Mouse (Mus musculus) neural tube, embryonic 15.5 days (tissue): ENCODE data around the gene Klf5. TPM values are rescaled to one million over a fixed set of nuclear protein-coding genes. Genes with fewer than 3 reads are reported as not detected.

Experiments
- ATAC-seq: fragments of 200-750 bp; cut with Nextera tagmentation; 2 replicates; pipeline ENCODE4 v1.8.0; 2017; ENCODE audit warnings: mild to moderate bottlenecking, moderate TSS enrichment, moderate library complexity; ENCODE audit not compliant: low FRiP score
- H3K27ac ChIP-seq: fragments of 300-500 bp; sonication (generic); replicated peaks from 2 replicates; pipeline ENCODE4 v1.5.1; 2015; ENCODE audit warnings: mild to moderate bottlenecking, inconsistent platforms
- H3K27me3 ChIP-seq: fragments of 300-500 bp; sonication (generic); replicated peaks from 2 replicates; pipeline ENCODE4 v1.6.1; 2015; ENCODE audit warnings: inconsistent platforms
- H3K36me3 ChIP-seq: fragments of 300-500 bp; sonication (generic); 2 replicates; pipeline ENCODE4 v1.6.1; 2015; ENCODE audit warnings: inconsistent platforms
- H3K4me1 ChIP-seq: fragments of 300-500 bp; sonication (generic); 2 replicates; pipeline ENCODE4 v1.6.1; 2015; ENCODE audit warnings: inconsistent platforms
- H3K4me2 ChIP-seq: fragments of 300-500 bp; sonication (generic); 2 replicates; pipeline ENCODE4 v1.6.1; 2015; ENCODE audit warnings: inconsistent platforms, mild to moderate bottlenecking, moderate library complexity
- H3K4me3 ChIP-seq: fragments of 300-500 bp; sonication (generic); replicated peaks from 2 replicates; pipeline ENCODE4 v1.5.1; 2015; ENCODE audit warnings: mild to moderate bottlenecking, inconsistent platforms
- H3K9ac ChIP-seq: fragments of 300-500 bp; sonication (generic); replicated peaks from 2 replicates; pipeline ENCODE4 v1.6.1; 2015; ENCODE audit warnings: mild to moderate bottlenecking, inconsistent platforms
- H3K9me3 ChIP-seq: fragments of 300-500 bp; sonication (generic); replicated peaks from 2 replicates; pipeline ENCODE4 v1.6.1; 2016; ENCODE audit warnings: inconsistent platforms
- WGBS: fragments of 180-500 bp; shearing (Covaris S2); methylation state at CpG from one replicate; pipeline ENCODE4 v1.1.7; 2015; ENCODE audit warnings: mixed read lengths; 5-methylcytosine and 5-hydroxymethylcytosine counted together
- polyA plus RNA-seq: library from polyadenylated mRNA; unstranded; fragments of >200 nt; fragmentation: Nextera tagmentation; extraction: Ambion mirVana; gene quantifications from 2 replicates; pipeline ENCODE4 v1.2.1, GENCODE M21; 2015

Klf5 gene
- polyA plus RNA-seq, 1 experiment from 2014 or later, result 5.2 TPM

DNA sequence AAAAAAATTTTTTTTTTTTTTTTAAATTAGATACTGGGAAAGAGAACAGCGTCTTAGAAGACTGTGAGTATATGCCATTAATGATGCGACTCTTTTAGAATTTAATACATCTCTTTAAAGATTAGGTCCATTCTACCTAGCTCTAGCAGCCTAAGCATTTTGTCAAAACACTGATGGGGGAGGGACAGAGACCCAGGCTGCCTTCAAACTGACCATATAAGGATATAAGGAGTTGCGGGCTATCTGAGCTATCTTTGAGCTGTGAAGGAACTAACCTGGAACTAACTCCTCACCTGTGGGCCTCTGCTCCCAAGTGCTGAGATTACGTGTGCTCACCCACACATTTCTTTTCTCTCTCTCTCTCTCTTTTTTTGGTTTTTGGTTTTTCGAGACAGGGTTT lies 6.3 kb upstream of the Klf5 start:
- no peaks in the 10 kb centered on the region for H3K4me1 ChIP-seq
- 98% methylated on average over 5 of the region's 5 CpGs for WGBS
- no peaks in the 10 kb centered on the region for H3K36me3 ChIP-seq
- no peak overlapping the region for H3K4me2 ChIP-seq
- H3K27ac ChIP-seq, result no peak overlapping the region
- H3K9ac ChIP-seq, result no peak overlapping the region
- peaks cover 6% of the 10 kb centered on the region for H3K27me3 ChIP-seq
- H3K9me3 ChIP-seq, result no peaks in the 10 kb centered on the region
- H3K4me3 ChIP-seq, result no peak overlapping the region
- ATAC-seq, result no peak

DNA sequence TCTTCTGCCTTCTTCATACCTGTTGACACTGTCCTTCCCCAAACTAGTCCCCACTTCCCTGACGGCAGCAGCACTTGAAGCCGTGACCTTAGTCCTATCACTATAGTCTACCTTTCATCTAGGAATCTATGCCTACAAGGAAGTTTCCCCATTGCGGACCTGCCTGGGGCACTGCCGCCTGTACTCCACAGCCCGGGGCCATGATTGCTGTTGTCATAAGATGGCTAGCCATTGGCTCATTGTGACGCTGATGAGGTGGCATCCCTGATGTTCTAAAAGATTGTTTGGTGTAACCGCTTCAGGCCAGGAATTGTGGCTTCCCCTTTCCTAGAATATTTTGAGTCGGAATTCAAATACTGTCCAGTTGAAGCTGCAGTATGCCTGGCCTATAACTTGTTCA lies 4.1 kb upstream of the Klf5 start:
- WGBS, result 90% methylated on average over 8 of the region's 8 CpGs
- Histone ChIP-seq H3K36me3 (no peaks in the 10 kb centered on the region), H3K9ac (no peak overlapping the region), H3K4me2 (no peak overlapping the region), H3K27me3 (peaks cover 14% of the 10 kb centered on the region), H3K9me3 (no peaks in the 10 kb centered on the region), H3K4me1 (peaks cover 8% of the 10 kb centered on the region), H3K4me3 (no peak overlapping the region), H3K27ac (no peak overlapping the region)
- ATAC-seq, result no peak

DNA sequence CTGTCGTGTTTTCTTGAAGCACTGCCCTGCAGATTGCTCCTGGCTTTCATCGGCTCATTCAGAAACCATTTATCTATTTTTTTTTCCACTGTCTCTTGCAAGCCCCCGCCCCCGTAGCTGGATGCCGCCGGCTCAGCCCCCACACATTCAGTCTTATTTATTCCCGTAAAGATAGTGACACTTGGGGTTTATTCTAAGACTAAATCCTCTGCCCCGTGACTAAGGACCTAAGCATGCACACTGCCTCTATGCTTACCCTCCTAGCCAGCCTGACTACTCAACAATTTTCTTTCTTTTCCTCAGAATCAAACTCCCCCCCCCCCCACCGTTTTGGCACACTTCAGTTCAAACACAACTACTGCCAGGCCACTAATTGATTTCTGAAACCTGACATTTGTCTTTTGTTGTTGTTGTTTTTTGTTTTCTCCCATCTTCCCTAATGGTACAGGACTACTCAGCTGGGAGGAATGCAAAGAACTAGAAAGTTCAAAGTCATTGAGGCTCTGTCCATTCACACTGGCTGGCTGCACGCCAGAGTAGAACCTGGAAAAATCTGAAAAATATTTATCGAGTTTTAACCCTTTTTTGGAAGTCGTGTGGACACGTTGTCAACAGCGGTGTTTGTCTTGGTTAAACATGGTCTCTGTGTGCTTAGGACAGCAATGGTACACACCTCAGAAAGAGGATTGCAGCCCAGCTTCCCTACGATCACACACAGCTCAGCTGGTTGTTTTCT lies 2.7 kb upstream of the Klf5 start:
- 63% methylated on average over 15 of the region's 15 CpGs for WGBS
- peaks cover 14% of the 10 kb centered on the region for H3K27me3 ChIP-seq
- no peak overlapping the region for H3K4me2 ChIP-seq
- H3K4me3 ChIP-seq, result no peak overlapping the region
- no peak overlapping the region for H3K27ac ChIP-seq
- H3K9me3 ChIP-seq, result no peaks in the 10 kb centered on the region
- H3K9ac ChIP-seq, result no peak overlapping the region
- no peak for ATAC-seq
- H3K36me3 ChIP-seq, result no peaks in the 10 kb centered on the region
- peaks cover 14% of the 10 kb centered on the region for H3K4me1 ChIP-seq

DNA sequence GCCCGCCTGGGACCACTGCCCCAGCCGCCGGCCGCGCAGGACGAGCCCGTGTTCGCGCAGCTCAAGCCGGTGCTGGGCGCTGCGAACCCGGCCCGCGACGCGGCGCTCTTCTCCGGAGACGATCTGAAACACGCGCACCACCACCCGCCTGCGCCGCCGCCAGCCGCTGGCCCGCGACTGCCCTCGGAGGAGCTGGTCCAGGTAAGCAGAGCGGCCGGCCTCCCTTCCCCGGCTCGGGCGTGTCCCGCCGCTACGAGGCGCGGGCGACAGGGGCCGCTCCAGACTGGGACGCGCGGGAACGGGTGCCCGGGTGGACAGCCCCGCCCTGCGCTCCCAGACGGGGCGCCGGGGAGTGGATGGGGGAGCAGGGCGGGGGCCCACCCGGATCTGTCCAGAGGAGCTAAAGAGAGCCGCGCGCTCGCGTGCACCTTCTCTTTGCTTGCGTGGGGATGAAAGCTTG lies 561 bp downstream of the Klf5 start:
- H3K27me3 ChIP-seq, result peaks cover 14% of the 10 kb centered on the region
- H3K4me2 ChIP-seq, result peak overlapping the region; percentile 97
- H3K4me3 ChIP-seq, result peak overlapping the region; percentile 78
- peak overlapping the region; percentile 65 for H3K9ac ChIP-seq
- peak overlapping the region; percentile 63 for H3K27ac ChIP-seq
- peak; percentile 89 for ATAC-seq
- H3K9me3 ChIP-seq, result no peaks in the 10 kb centered on the region
- H3K4me1 ChIP-seq, result peaks cover 14% of the 10 kb centered on the region
- WGBS, result under 1% methylated on average over 56 of the region's 60 CpGs
- no peaks in the 10 kb centered on the region for H3K36me3 ChIP-seq

DNA sequence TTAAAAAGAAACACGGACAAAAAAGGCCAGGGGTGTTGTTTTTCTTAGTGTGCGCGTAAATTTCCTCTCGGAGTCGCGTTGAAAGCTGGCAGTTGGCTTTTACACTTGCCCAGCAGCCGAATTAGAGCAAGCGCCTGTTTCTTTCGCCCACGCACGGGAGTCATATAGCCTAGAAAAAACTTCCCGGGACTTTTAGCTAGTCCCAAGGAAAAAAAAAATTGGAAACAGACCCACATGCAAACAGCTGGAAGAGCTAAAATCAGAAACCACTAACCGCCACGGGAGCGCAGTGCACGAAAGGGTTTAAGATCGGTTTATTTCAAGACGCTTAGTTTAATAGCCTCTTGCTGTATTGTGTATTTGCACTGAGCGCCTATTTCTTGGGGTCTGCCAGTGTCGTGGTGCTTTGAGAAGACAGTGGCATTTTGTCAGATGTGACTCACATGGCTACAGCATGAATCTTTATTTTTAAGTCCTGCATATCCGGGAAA lies 1.3 kb downstream of the Klf5 start:
- WGBS, result 2% methylated on average over 21 of the region's 21 CpGs
- Histone ChIP-seq H3K27me3 (peaks cover 14% of the 10 kb centered on the region), H3K27ac (no peak overlapping the region), H3K9me3 (no peaks in the 10 kb centered on the region), H3K4me1 (peaks cover 14% of the 10 kb centered on the region), H3K36me3 (no peaks in the 10 kb centered on the region), H3K9ac (peak overlapping the region; percentile 65), H3K4me3 (peak overlapping the region; percentile 78), H3K4me2 (peak overlapping the region; percentile 97)
- ATAC-seq, result no peak

DNA sequence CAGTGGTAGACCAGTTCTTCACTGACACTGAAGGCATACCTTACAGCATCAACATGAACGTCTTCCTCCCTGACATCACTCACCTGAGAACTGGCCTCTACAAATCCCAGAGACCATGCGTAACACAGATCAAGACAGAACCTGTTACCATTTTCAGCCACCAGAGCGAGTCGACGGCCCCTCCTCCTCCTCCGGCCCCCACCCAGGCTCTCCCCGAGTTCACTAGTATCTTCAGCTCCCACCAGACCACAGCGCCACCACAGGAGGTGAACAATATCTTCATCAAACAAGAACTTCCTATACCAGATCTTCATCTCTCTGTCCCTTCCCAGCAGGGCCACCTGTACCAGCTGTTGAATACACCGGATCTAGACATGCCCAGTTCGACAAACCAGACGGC lies 3.0 kb downstream of the Klf5 start:
- H3K4me2 ChIP-seq, result no peak overlapping the region
- no peaks in the 10 kb centered on the region for H3K9me3 ChIP-seq
- no peak overlapping the region for H3K27ac ChIP-seq
- no peaks in the 10 kb centered on the region for H3K36me3 ChIP-seq
- ATAC-seq, result no peak
- H3K27me3 ChIP-seq, result peaks cover 8% of the 10 kb centered on the region
- no peak overlapping the region for H3K4me3 ChIP-seq
- WGBS, result 78% methylated on average over 11 of the region's 11 CpGs
- H3K4me1 ChIP-seq, result peaks cover 14% of the 10 kb centered on the region
- H3K9ac ChIP-seq, result no peak overlapping the region

DNA sequence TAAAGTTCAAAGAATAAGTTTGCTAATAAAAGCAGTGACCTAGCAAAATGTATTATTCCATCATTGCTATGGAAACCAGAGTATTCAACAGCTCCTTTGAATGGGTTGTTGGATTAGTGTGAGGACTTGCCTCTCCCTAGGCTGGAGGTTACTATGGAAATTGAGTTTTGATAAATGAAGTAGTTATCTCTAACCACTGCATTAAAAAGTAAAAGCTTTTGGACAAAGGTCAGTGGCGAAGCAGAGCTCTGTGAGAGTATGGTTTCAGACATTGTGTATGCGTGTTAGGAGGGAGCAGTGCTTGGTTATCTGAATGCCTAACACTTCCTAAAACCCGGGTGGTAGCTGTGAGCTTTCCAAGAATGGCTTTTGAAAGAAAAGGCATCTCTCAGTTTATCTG lies 5.9 kb downstream of the Klf5 start:
- Histone ChIP-seq H3K27ac (no peak overlapping the region), H3K4me3 (no peak overlapping the region), H3K4me2 (no peak overlapping the region), H3K36me3 (no peaks in the 10 kb centered on the region), H3K4me1 (peaks cover 7% of the 10 kb centered on the region), H3K9me3 (no peaks in the 10 kb centered on the region), H3K27me3 (no peaks in the 10 kb centered on the region), H3K9ac (no peak overlapping the region)
- 51% methylated on average over 3 of the region's 3 CpGs for WGBS
- no peak for ATAC-seq

DNA sequence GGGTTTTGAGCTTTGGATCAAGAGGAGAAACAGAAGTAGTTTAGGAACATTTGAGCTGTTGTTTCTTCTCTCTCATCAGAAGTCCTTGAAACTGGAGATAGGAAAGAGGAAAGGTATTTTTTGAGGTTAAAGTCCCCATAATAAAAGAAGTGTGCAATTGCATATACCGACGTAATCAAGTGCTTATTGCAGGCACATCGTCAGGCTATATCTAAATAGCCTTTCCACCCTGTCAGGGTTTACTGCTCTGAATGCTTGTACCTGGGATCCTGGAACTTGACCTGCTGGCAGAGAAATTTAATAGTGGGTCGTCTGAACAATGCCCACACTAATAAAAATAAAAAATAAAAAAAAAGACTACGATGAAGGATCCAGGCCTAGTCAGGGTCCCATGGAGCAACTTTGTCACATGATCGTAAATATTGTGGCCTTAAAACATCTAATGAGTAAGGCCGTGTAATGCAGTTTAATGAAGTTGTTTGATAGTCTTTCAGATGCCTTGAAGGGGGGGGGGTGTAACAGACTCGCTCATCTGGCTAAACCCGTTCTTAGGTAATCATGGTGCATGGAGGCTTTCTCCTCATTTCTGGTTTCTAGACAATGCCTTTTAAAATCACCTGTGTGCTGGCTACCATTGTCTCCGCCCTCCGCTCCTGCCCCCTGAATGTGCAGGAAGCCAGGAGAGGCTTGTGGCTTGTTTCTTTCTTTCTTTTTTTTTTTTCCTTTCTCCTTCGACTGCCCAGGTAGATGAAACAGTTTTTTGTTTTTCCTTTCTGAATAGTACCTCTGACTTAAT lies 6.7 kb downstream of the Klf5 start:
- no peak overlapping the region for H3K4me2 ChIP-seq
- H3K9ac ChIP-seq, result no peak overlapping the region
- no peaks in the 10 kb centered on the region for H3K9me3 ChIP-seq
- H3K36me3 ChIP-seq, result no peaks in the 10 kb centered on the region
- no peak overlapping the region for H3K4me3 ChIP-seq
- H3K4me1 ChIP-seq, result no peaks in the 10 kb centered on the region
- H3K27me3 ChIP-seq, result no peaks in the 10 kb centered on the region
- H3K27ac ChIP-seq, result no peak overlapping the region
- WGBS, result 66% methylated on average over 12 of the region's 12 CpGs
- ATAC-seq, result no peak

DNA sequence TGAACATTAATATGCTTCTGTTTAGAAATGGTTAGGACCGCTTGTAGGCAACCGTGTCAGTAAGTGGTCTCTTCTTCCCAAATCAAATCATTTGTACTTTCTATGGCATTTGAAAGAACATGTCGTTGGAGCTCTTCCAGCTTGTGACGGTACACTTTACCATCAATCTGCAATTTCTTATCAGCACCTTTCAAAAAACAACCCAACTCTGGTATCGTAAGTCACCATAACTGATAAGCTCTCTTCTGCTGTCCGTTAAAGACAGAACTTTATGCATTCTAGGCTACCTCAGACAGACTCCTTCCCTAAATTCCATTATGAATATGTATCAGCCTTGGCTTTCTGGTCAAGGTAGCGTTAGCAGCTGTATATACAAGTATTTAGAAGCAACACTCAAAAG lies 7.9 kb downstream of the Klf5 start:
- Histone ChIP-seq H3K4me3 (no peak overlapping the region), H3K9me3 (no peaks in the 10 kb centered on the region), H3K4me2 (no peak overlapping the region), H3K4me1 (no peaks in the 10 kb centered on the region), H3K27ac (no peak overlapping the region), H3K9ac (no peak overlapping the region), H3K27me3 (no peaks in the 10 kb centered on the region), H3K36me3 (no peaks in the 10 kb centered on the region)
- no peak for ATAC-seq
- 91% methylated on average over 7 of the region's 7 CpGs for WGBS

DNA sequence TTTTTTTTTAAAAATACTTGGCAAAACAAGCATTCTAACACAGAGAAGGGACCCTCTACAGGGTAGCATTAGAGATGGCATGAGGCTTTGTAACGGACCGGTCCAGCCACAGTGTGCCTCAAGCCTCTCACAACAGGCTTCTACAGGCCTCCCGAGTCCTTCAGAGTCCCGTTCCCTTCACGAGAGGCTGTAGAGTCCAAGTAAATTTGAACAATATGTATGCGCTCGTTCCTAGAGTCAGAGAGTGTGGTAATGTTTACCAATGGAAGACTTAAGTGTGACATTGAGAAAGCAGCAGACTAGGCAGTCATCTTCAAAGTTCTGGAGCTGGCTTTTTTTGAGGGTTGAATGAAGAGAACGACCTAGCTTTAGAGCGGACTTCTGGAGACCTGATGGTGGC lies 11.1 kb downstream of the Klf5 start:
- H3K36me3 ChIP-seq, result no peaks in the 10 kb centered on the region
- no peak overlapping the region for H3K4me2 ChIP-seq
- no peaks in the 10 kb centered on the region for H3K4me1 ChIP-seq
- no peak overlapping the region for H3K9ac ChIP-seq
- no peaks in the 10 kb centered on the region for H3K9me3 ChIP-seq
- H3K4me3 ChIP-seq, result no peak overlapping the region
- 93% methylated on average over 9 of the region's 9 CpGs for WGBS
- ATAC-seq, result no peak
- no peak overlapping the region for H3K27ac ChIP-seq
- H3K27me3 ChIP-seq, result no peaks in the 10 kb centered on the region

DNA sequence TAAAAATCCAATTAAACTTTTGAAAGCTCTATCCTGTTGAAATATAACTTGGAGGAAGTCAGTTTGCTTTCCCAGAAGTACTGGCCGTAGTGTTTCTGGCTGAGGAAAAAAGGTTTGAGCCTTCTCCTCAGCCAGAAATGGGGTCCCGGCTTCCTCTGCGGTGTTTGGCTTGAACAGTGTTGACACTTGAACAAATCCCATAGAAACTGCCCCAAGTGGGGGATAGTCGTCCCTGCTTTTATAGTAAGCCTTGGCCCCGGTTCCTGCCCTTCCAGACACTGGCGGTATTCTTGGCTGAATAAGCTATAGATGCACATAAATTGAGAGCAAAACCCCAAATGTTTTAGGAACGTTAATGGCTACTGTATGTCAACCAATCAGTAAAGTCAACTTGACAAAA lies 11.9 kb downstream of the Klf5 start:
- H3K27me3 ChIP-seq, result no peaks in the 10 kb centered on the region
- no peaks in the 10 kb centered on the region for H3K9me3 ChIP-seq
- WGBS, result 68% methylated on average over 7 of the region's 7 CpGs
- no peaks in the 10 kb centered on the region for H3K4me1 ChIP-seq
- ATAC-seq, result no peak
- H3K27ac ChIP-seq, result no peak overlapping the region
- H3K9ac ChIP-seq, result no peak overlapping the region
- no peak overlapping the region for H3K4me3 ChIP-seq
- H3K36me3 ChIP-seq, result no peaks in the 10 kb centered on the region
- H3K4me2 ChIP-seq, result no peak overlapping the region

DNA sequence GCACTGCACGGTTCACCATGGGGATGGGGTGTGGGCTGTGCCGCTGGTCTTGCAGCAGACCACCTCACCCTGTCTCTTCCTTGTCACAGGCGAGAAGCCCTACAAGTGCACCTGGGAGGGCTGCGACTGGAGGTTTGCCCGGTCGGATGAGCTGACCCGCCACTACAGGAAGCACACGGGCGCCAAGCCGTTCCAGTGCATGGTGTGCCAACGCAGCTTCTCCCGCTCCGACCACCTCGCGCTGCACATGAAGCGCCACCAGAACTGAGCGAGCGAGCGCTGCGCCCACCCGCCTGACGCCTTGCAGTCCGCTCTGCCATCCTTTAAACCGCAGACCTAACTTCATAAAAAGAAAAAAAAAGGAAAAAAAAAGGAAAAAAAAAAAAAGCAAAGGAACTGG lies 14.6 kb downstream of the Klf5 start:
- no peak overlapping the region for H3K9ac ChIP-seq
- no peaks in the 10 kb centered on the region for H3K36me3 ChIP-seq
- no peaks in the 10 kb centered on the region for H3K9me3 ChIP-seq
- WGBS, result 93% methylated on average over 24 of the region's 24 CpGs
- ATAC-seq, result no peak
- H3K27ac ChIP-seq, result no peak overlapping the region
- no peak overlapping the region for H3K4me2 ChIP-seq
- no peaks in the 10 kb centered on the region for H3K27me3 ChIP-seq
- H3K4me1 ChIP-seq, result no peaks in the 10 kb centered on the region
- H3K4me3 ChIP-seq, result no peak overlapping the region
